Mouse (Mus musculus) liver, postnatal 0 days (tissue): ENCODE results near the gene Ptprk.

Experiments
- CTCF ChIP-seq: sonication (generic); IDR thresholded peaks from 2 replicates; pipeline ENCODE4 v1.5.1; 2016; ENCODE audit warnings: antibody characterized with exemption, low read depth
- EP300 ChIP-seq: IDR thresholded peaks from 2 replicates; pipeline ENCODE4 v1.6.1; 2016; ENCODE audit warnings: antibody characterized with exemption, low read depth, mild to moderate bottlenecking

GRCm38 (mm10) chr10:28103406-28103906 lies 28.8 kb downstream of the Ptprk start:
- TF ChIP-seq EP300 = no peak
- no peak for TF ChIP-seq CTCF
